Mouse (Mus musculus) embryonic facial prominence, embryonic 11.5 days (tissue): ENCODE data around the gene Vmn2r86. TPM values are rescaled to one million over a fixed set of nuclear protein-coding genes. Genes with fewer than 3 reads are reported as not detected.
"Not testable (repeated sequence)": the region's sequence is repeated elsewhere in the genome, so short reads cannot be mapped to it uniquely, and the experiment has no call there.

Experiments used
- ATAC-seq: fragments of 200-750 bp; cut with Nextera tagmentation; replicated peaks from 2 replicates; pipeline ENCODE4 v1.8.0; 2017; ENCODE audit warnings: low read depth; ENCODE audit not compliant: insufficient number of reproducible peaks, low FRiP score, low TSS enrichment
- DNase-seq: peaks from one replicate; pipeline ENCODE4 v3.0.0-alpha.2; 2015; ENCODE audit warnings: low spot score
- H3K27ac ChIP-seq: fragments of 300-500 bp; sonication (generic); replicated peaks from 2 replicates; pipeline ENCODE4 v1.5.1; 2014; ENCODE audit warnings: mild to moderate bottlenecking, low read depth, low read length, control low read depth
- H3K27me3 ChIP-seq: fragments of 300-500 bp; sonication (generic); 2 replicates; pipeline ENCODE4 v1.6.1; 2014; ENCODE audit warnings: mild to moderate bottlenecking, low read length, moderate library complexity, mixed read lengths; ENCODE audit not compliant: control insufficient read depth, insufficient read depth
- H3K36me3 ChIP-seq: fragments of 300-500 bp; sonication (generic); replicated peaks from 2 replicates; pipeline ENCODE4 v1.6.1; 2014; ENCODE audit warnings: low read depth, mild to moderate bottlenecking, low read length, moderate library complexity, mixed read lengths; ENCODE audit not compliant: control insufficient read depth, insufficient read depth
- H3K4me1 ChIP-seq: fragments of 300-500 bp; sonication (generic); 2 replicates; pipeline ENCODE4 v1.6.1; 2014; ENCODE audit warnings: low read length, mixed read lengths; ENCODE audit not compliant: control insufficient read depth, insufficient read depth
- H3K4me2 ChIP-seq: fragments of 300-500 bp; sonication (generic); 2 replicates; pipeline ENCODE4 v1.6.1; 2014; ENCODE audit warnings: low read depth, mild to moderate bottlenecking, control low read depth, low read length, moderate library complexity
- H3K4me3 ChIP-seq: fragments of 300-500 bp; sonication (generic); 2 replicates; pipeline ENCODE4 v1.5.1; 2014; ENCODE audit warnings: low read depth, low read length, control low read depth
- H3K9ac ChIP-seq: fragments of 300-500 bp; sonication (generic); replicated peaks from 2 replicates; pipeline ENCODE4 v1.6.1; 2014; ENCODE audit warnings: mild to moderate bottlenecking, control low read depth, low read length
- H3K9me3 ChIP-seq: fragments of 300-500 bp; sonication (generic); replicated peaks from 2 replicates; pipeline ENCODE4 v1.6.1; 2016; ENCODE audit warnings: mild to moderate bottlenecking, low read length, inconsistent platforms, mixed read lengths; ENCODE audit not compliant: control insufficient read depth
- WGBS: fragments of 180-500 bp; shearing (Covaris S2); extraction: QIAGEN DNeasy Blood & Tissue Kit; methylation state at CpG from one replicate; pipeline ENCODE4 v1.1.7; 2014; 5-methylcytosine and 5-hydroxymethylcytosine counted together
- polyA plus RNA-seq: library from polyadenylated mRNA; unstranded; fragments of >200 nt; fragmentation: Nextera tagmentation; extraction: Ambion mirVana; gene quantifications from 2 replicates; pipeline ENCODE4 v1.2.1, GENCODE M21; 2014

The Vmn2r86 gene
- polyA plus RNA-seq, 1 experiment from 2014 or later = not detected

DNA sequence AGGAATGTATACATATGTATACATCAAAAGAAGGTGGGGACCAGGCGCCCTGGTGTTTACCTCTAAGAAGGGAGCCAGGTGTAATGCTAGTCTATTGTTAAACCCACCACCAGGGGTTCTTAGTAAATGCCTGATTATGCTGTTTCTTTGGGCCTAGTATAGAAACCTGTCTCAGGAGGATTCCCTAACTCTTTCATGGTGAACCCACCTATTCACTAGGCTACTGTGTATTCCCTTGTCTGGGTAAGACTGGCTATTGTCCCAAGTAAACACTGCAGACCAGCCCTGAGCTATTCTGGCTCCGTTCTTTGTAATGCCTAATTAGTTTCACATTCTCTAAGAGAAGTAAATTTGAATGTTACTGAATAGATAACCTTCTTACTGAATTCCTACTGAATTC, 35.9 kb downstream of the Vmn2r86 start:
- not testable (repeated sequence) for H3K4me2 ChIP-seq, H3K36me3 ChIP-seq, H3K9me3 ChIP-seq, H3K9ac ChIP-seq, H3K27ac ChIP-seq, DNase-seq, H3K4me1 ChIP-seq, ATAC-seq, H3K4me3 ChIP-seq, H3K27me3 ChIP-seq
- 51% methylated on average over 2 of the region's 2 CpGs for WGBS

DNA sequence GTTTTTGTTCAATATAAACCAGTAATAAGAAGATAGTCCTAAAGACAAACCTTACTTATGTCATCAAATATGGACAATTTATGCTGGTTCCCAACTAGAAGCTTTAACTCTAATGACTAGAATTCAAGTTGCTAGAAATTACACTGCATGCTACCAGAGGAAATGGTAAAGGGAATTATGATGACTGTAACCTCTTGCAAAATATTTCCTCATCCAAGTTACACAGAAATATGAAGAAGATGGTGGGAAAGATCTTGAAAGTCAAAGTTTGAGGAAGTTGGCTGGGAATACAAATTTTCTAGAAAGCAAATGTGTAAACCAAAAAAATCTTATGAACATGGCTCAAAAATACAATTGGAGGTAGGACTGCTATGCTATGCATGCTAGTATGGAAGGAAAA, 39.5 kb downstream of the Vmn2r86 start:
- ATAC-seq, DNase-seq, H3K4me3 ChIP-seq, H3K27me3 ChIP-seq, H3K36me3 ChIP-seq, H3K4me1 ChIP-seq, H3K27ac ChIP-seq, H3K9me3 ChIP-seq, H3K9ac ChIP-seq, H3K4me2 ChIP-seq: not testable (repeated sequence)

DNA sequence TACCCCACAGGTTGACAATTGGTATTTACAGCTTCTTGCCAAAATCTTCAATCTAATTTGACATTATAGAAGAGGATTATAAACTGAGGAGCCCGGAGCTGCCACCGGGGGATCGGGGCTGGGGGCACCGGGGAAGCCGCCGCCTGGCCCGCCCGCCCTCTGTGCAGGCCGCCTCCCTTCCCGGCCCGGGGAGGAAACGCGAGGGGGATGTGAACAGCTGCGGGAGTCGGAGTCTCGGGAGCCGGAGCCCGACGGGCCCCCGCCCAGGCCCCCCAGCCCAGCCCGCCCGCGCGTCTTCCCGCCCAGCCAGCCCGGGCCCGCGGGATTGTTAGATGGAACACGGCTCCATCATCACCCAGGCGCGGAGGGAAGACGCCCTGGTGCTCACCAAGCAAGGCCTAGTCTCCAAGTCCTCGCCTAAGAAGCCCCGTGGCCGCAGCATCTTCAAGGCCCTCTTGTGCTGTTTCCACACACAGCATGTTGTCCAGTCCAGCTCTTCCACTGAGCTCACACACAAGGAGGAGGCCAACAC, 43.6 kb downstream of the Vmn2r86 start:
- not testable (repeated sequence) for H3K4me3 ChIP-seq, H3K9ac ChIP-seq, H3K27me3 ChIP-seq, H3K4me1 ChIP-seq, DNase-seq, H3K9me3 ChIP-seq, H3K4me2 ChIP-seq, H3K27ac ChIP-seq, H3K36me3 ChIP-seq
- WGBS = 67% methylated on average over 20 of the region's 35 CpGs
- peak; percentile 73; the same call in 1 of the 2 replicates for ATAC-seq

DNA sequence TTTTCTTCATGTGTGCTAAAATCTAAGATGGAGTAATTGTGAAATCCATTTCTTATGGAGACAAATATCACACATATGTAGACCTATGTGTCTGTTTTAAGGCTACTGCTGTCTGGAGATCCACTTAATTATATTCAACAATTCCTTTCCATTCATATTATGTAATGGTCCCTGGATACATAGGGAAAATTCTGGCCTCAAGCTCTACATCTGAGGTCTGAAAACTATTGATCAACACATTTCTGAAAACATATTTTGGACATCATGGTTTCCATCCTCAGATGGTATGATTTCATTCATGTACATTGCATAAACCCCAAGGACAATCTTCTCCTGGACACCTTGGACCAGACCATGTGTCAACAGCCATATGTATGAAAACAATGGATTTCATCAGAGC, 61.6 kb downstream of the Vmn2r86 start, which contains the start of gene Vmn2r84:
Gene Vmn2r84, minus strand, starts transcription at position 101 of the 400 bp plus-strand sequence.
- no peak within 1 kb of the TSS for H3K9ac ChIP-seq
- no peak for DNase-seq
- no peaks in the 10 kb centered on the region for H3K9me3 ChIP-seq
- no peaks in the 10 kb centered on the region for H3K27me3 ChIP-seq
- H3K36me3 ChIP-seq = no peaks in the 10 kb centered on the region
- no peaks in the 10 kb centered on the region for H3K4me1 ChIP-seq
- no peak within 1 kb of the TSS for H3K4me3 ChIP-seq
- no peak within 1 kb of the TSS for H3K4me2 ChIP-seq
- H3K27ac ChIP-seq = no peak within 1 kb of the TSS
- ATAC-seq = no peak

Other genes starting within 250 kb of the Vmn2r86 start
- gene Olfr827, start 241.6 kb downstream of the Vmn2r86 start, polyA plus RNA-seq = 0.27 TPM in 1 of 2 replicates, not detected in the other
- 4.8 and 5.7 TPM in 2 replicates for gene Neurod4, start 175.8 kb downstream of the Vmn2r86 start, polyA plus RNA-seq
- gene Tespa1, start 133.2 kb downstream of the Vmn2r86 start, polyA plus RNA-seq = 0.21 and 0.24 TPM in 2 replicates
- not detected in 2 replicates for gene Vmn2r84, start 61.7 kb downstream of the Vmn2r86 start, polyA plus RNA-seq
- not detected in 2 replicates for gene Vmn2r85, start 26.3 kb downstream of the Vmn2r86 start, polyA plus RNA-seq
- not detected in 2 replicates for gene Vmn2r87, start 41.3 kb upstream of the Vmn2r86 start, polyA plus RNA-seq